Mouse (Mus musculus): ENCODE measurements around the gene Sorbs1.

GRCm38 (mm10) chr19:40299182-40299581, 214.4 kb downstream of the Sorbs1 start:
- TF ChIP-seq EP300 (IDR thresholded peaks at IDR 0.05; ENCODE audit: low read depth) (no peak), CTCF (IDR thresholded peaks at IDR 0.05; ENCODE audit: low read depth) (no peak)

Data from liver, embryonic 14.5 days (tissue).